ENCODE assay signal across 8 mouse cellular contexts in genomic region chr13:74317170-74317849, GRCm38 (mm10). TPM values are rescaled to one million over a fixed set of nuclear protein-coding genes. Genes with fewer than 3 reads are reported as not detected.
A peak's percentile ranks its signal among the peaks of the same experiment; 100 is the strongest.
DNase-seq lines count a peak whose midpoint lies in the region; ATAC-seq lines count a peak whose summit lies in the region.

Pdcd6 (minus strand) TSS chr13:74317580.

- no peaks in the 10 kb centered on the region for H3K27me3 ChIP-seq in heart, embryonic 14.5 days (ENCODE audit: control insufficient read depth, insufficient read depth, low read length)
- no peaks in the 10 kb centered on the region for H3K27me3 ChIP-seq in liver, embryonic 13.5 days
- no peaks in the 10 kb centered on the region for H3K27me3 ChIP-seq in stomach, embryonic 16.5 days (ENCODE audit: control insufficient read depth, insufficient read depth, low read length)

- under 1% methylated on average over 35 of the region's 36 CpGs for WGBS in heart, embryonic 14.5 days
- WGBS in liver, embryonic 13.5 days (ENCODE audit: insufficient replicate concordance), result under 1% methylated on average over 36 of the region's 36 CpGs
- under 1% methylated on average over 36 of the region's 36 CpGs for WGBS in stomach, embryonic 16.5 days

- ATAC-seq in CD4-positive, CD25-positive, alpha-beta regulatory T cell, adult 4 months, result peak; percentile 98
- ATAC-seq in heart, embryonic 14.5 days (ENCODE audit: insufficient number of reproducible peaks, insufficient read depth, low FRiP score, low read depth), result peak; percentile 99
- peak; percentile 100 for ATAC-seq in liver, embryonic 13.5 days (ENCODE audit: low read depth)
- peak; percentile 100 for ATAC-seq in stomach, embryonic 16.5 days (ENCODE audit: insufficient read depth, low FRiP score)

- peak within 1 kb of the TSS; percentile 88 for H3K9ac ChIP-seq in heart, embryonic 14.5 days (ENCODE audit: low read length)
- peak within 1 kb of the TSS; percentile 91 for H3K9ac ChIP-seq in liver, embryonic 13.5 days
- H3K9ac ChIP-seq in stomach, embryonic 16.5 days (ENCODE audit: low read length), result peak within 1 kb of the TSS; percentile 80

- peak within 1 kb of the TSS; percentile 77 for H3K4me2 ChIP-seq in heart, embryonic 14.5 days (ENCODE audit: low read length)
- H3K4me2 ChIP-seq in liver, embryonic 13.5 days, result peak within 1 kb of the TSS; percentile 83
- H3K4me2 ChIP-seq in stomach, embryonic 16.5 days (ENCODE audit: low read depth, low read length), result peak within 1 kb of the TSS; percentile 74

- peak within 1 kb of the TSS; percentile 69 to 83 for H3K4me3 ChIP-seq in heart, embryonic 14.5 days (ENCODE audit: control insufficient read depth in 1 of 2, insufficient read depth in 1 of 2, low read depth in 1 of 2, low read length in 2 of 2)
- H3K4me3 ChIP-seq in liver, embryonic 13.5 days (replicated peaks), result peak within 1 kb of the TSS; percentile 95
- peak within 1 kb of the TSS; percentile 77 for H3K4me3 ChIP-seq in stomach, embryonic 16.5 days (replicated peaks; ENCODE audit: low read length)

- peaks cover 36% of the 10 kb centered on the region for H3K36me3 ChIP-seq in heart, embryonic 14.5 days (ENCODE audit: control insufficient read depth, insufficient read depth, low read length)
- H3K36me3 ChIP-seq in liver, embryonic 13.5 days, result peaks cover 29% of the 10 kb centered on the region
- H3K36me3 ChIP-seq in stomach, embryonic 16.5 days (ENCODE audit: control insufficient read depth, insufficient read depth, low read length), result peaks cover 10% of the 10 kb centered on the region

- H3K9me3 ChIP-seq in heart, embryonic 14.5 days (ENCODE audit: control insufficient read depth, low read length), result no peaks in the 10 kb centered on the region
- no peaks in the 10 kb centered on the region for H3K9me3 ChIP-seq in liver, embryonic 13.5 days (replicated peaks)
- no peaks in the 10 kb centered on the region for H3K9me3 ChIP-seq in stomach, embryonic 16.5 days (replicated peaks; ENCODE audit: control insufficient read depth, low read length)

- DNase-seq in c-Kit-negative CD71-positive TER-119-positive erythroid progenitor cells, embryonic 14.5 days (ENCODE audit: low read depth, low spot score), result peak; percentile 95
- DNase-seq in fibroblast of lung, adult 2 months (ENCODE audit: low read depth), result peak; percentile 95
- DNase-seq in kidney, postnatal 14 days, result peak; percentile 97
- peak; percentile 95 for DNase-seq in liver, embryonic 13.5 days
- DNase-seq in neural tube, embryonic 10.5 days (ENCODE audit: extremely low spot score, low spot score), result peak; percentile 89

- peak within 1 kb of the TSS; percentile 61 to 68 for H3K27ac ChIP-seq in heart, embryonic 14.5 days (replicated peaks in 1 of 2; ENCODE audit: control insufficient read depth in 1 of 2, insufficient read depth in 1 of 2, low read depth in 2 of 2, low read length in 2 of 2)
- peak within 1 kb of the TSS; percentile 78 for H3K27ac ChIP-seq in liver, embryonic 13.5 days
- H3K27ac ChIP-seq in stomach, embryonic 16.5 days (ENCODE audit: low read length), result peak within 1 kb of the TSS; percentile 78

- H3K4me1 ChIP-seq in heart, embryonic 14.5 days (ENCODE audit: control insufficient read depth in 2 of 2, insufficient read depth in 2 of 2, low read length in 2 of 2), result peaks cover 0 to 11% of the 10 kb centered on the region in 2 experiments; a peak in 2 of 4 replicates
- H3K4me1 ChIP-seq in liver, embryonic 13.5 days (replicated peaks), result peaks cover 37% of the 10 kb centered on the region
- peaks cover 8% of the 10 kb centered on the region for H3K4me1 ChIP-seq in stomach, embryonic 16.5 days (ENCODE audit: control insufficient read depth, insufficient read depth, low read length)

RNA-seq across cellular contexts. Expression of gene Pdcd6, which starts in this region (rescaled TPM):
- polyA plus RNA-seq in CD4-positive, CD25-positive, alpha-beta regulatory T cell, adult 4 months (2017; shearing (Covaris generic)), result 100 to 1,000 TPM; 172 to 177 TPM
- 106 and 109 TPM in 2 replicates for polyA plus RNA-seq in heart, embryonic 14.5 days (2014; fragmentation: Nextera tagmentation; extraction: Ambion mirVana)
- 86.2 and 89.7 TPM in 2 replicates for polyA plus RNA-seq in liver, embryonic 13.5 days (2015; fragmentation: Nextera tagmentation; extraction: Ambion mirVana)
- polyA plus RNA-seq in stomach, embryonic 16.5 days (2015; fragmentation: Nextera tagmentation; extraction: Ambion mirVana), result 153 and 164 TPM in 2 replicates

Comparison
In these comparisons a context has a peak if more than half of its experiments do, and no peak if none do; other contexts are left out.
1. Peak in every context shown above with its lines: DNase-seq, ATAC-seq, H3K4me3 ChIP-seq and H3K27ac ChIP-seq.